Mouse (Mus musculus): ENCODE data around the gene Sdr9c7. TPM values are rescaled to one million over a fixed set of nuclear protein-coding genes. Genes with fewer than 3 reads are reported as not detected.

The Sdr9c7 gene
- total and polyA plus RNA-seq, 2 experiments from 2014 or later = 0.99 TPM; not detected in 1

DNA sequence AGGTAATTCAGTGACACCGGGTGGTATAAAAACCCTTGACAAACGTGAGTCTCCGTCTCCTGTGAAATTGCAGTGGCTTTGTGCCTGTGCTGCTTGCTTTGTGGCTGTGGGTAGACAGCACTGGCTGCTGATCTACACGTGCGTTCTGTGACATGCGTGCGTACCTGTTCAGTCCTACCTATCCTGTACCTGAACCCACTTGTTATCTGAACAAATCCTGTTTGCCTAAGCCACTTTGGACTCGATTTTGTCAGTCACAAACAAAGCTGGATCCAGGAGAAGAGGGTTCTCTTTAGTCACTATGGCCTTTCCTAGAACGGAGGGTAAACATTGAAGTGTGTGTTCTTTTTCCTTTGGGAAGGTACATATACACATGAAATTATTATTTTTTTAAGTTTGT, 53.1 kb downstream of the Sdr9c7 start:
- WGBS = 88% methylated on average over 9 of the region's 9 CpGs
- DNase-seq (ENCODE audit: low spot score) (no peak), ATAC-seq (ENCODE audit: low FRiP score) (no peak)
- Histone ChIP-seq H3K4me3 (ENCODE audit: low read depth, low read length) (no peak overlapping the region), H3K9me3 (ENCODE audit: low read length) (no peaks in the 10 kb centered on the region), H3K4me1 (ENCODE audit: insufficient read depth, low read length) (no peaks in the 10 kb centered on the region), H3K36me3 (ENCODE audit: insufficient read depth, low read length) (no peaks in the 10 kb centered on the region), H3K4me2 (ENCODE audit: low read depth, low read length, poor library complexity, severe bottlenecking) (no peak overlapping the region), H3K9ac (replicated peaks; ENCODE audit: low read length, poor library complexity, severe bottlenecking) (no peak overlapping the region), H3K27ac (ENCODE audit: low read depth, low read length) (no peak overlapping the region), H3K27me3 (ENCODE audit: insufficient read depth, low read length) (no peaks in the 10 kb centered on the region)
- TF ChIP-seq CTCF (IDR thresholded peaks at IDR 0.05) = no peak

DNA sequence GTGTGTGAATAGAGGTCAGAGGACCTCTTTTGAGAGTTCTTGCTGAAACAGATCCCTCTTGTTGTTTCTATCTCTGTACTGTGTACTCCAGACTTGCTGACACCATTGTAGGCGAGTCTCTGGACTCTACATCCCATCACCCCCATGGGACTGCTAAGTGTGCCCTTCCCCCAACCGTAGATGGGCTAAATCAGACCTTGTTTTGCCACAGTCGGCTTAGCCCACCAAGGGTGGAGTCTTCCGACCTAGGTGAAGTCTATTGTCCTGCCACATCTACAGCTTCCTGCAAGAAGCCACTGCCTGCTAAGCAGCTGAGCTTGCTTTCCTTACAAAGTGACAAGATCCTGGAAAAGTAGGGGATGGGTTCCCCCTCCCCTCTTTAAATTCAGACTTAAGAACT, 53.5 kb downstream of the Sdr9c7 start:
- Histone ChIP-seq H3K27ac (ENCODE audit: low read depth, low read length) (no peak overlapping the region), H3K36me3 (ENCODE audit: insufficient read depth, low read length) (no peaks in the 10 kb centered on the region), H3K9me3 (ENCODE audit: low read length) (no peaks in the 10 kb centered on the region), H3K27me3 (ENCODE audit: insufficient read depth, low read length) (no peaks in the 10 kb centered on the region), H3K4me2 (ENCODE audit: low read depth, low read length, poor library complexity, severe bottlenecking) (no peak overlapping the region), H3K4me3 (ENCODE audit: low read depth, low read length) (no peak overlapping the region), H3K4me1 (ENCODE audit: insufficient read depth, low read length) (no peaks in the 10 kb centered on the region), H3K9ac (replicated peaks; ENCODE audit: low read length, poor library complexity, severe bottlenecking) (no peak overlapping the region)
- 79% methylated on average over 4 of the region's 4 CpGs for WGBS
- ATAC-seq (ENCODE audit: low FRiP score) = no peak
- no peak for DNase-seq (ENCODE audit: low spot score)
- TF ChIP-seq CTCF (IDR thresholded peaks at IDR 0.05) = no peak

- ATAC-seq (ENCODE audit: low FRiP score) = no peak
- TF ChIP-seq CTCF (IDR thresholded peaks at IDR 0.05) = no peak
- Histone ChIP-seq H3K9me3 (ENCODE audit: low read length) (no peaks in the 10 kb centered on the region), H3K27me3 (ENCODE audit: insufficient read depth, low read length) (no peaks in the 10 kb centered on the region), H3K4me3 (ENCODE audit: low read depth, low read length) (no peak overlapping the region), H3K4me2 (ENCODE audit: low read depth, low read length, poor library complexity, severe bottlenecking) (no peak overlapping the region), H3K9ac (replicated peaks; ENCODE audit: low read length, poor library complexity, severe bottlenecking) (no peak overlapping the region), H3K36me3 (ENCODE audit: insufficient read depth, low read length) (no peaks in the 10 kb centered on the region), H3K4me1 (ENCODE audit: insufficient read depth, low read length) (no peaks in the 10 kb centered on the region), H3K27ac (ENCODE audit: low read depth, low read length) (no peak overlapping the region)
- 76% methylated on average over 4 of the region's 4 CpGs for WGBS
- DNase-seq (ENCODE audit: low spot score) = no peak
Observed at GRCm38 (mm10) chr10:127955034-127955433, 56.7 kb downstream of the Sdr9c7 start.

GRCm38 (mm10) chr10:127956168-127956816, 58.0 kb downstream of the Sdr9c7 start:
- Histone ChIP-seq H3K4me1 (ENCODE audit: insufficient read depth, low read length) (no peaks in the 10 kb centered on the region), H3K27ac (ENCODE audit: low read depth, low read length) (no peak overlapping the region), H3K36me3 (ENCODE audit: insufficient read depth, low read length) (no peaks in the 10 kb centered on the region), H3K27me3 (ENCODE audit: insufficient read depth, low read length) (no peaks in the 10 kb centered on the region), H3K4me3 (ENCODE audit: low read depth, low read length) (no peak overlapping the region), H3K9ac (replicated peaks; ENCODE audit: low read length, poor library complexity, severe bottlenecking) (no peak overlapping the region), H3K9me3 (ENCODE audit: low read length) (no peaks in the 10 kb centered on the region), H3K4me2 (ENCODE audit: low read depth, low read length, poor library complexity, severe bottlenecking) (no peak overlapping the region)
- ATAC-seq (ENCODE audit: low FRiP score) = no peak
- WGBS = 56% methylated on average over 16 of the region's 16 CpGs
- DNase-seq (ENCODE audit: low spot score) = peak; percentile 54
- TF ChIP-seq CTCF (IDR thresholded peaks at IDR 0.05) = peak; percentile 77

DNA sequence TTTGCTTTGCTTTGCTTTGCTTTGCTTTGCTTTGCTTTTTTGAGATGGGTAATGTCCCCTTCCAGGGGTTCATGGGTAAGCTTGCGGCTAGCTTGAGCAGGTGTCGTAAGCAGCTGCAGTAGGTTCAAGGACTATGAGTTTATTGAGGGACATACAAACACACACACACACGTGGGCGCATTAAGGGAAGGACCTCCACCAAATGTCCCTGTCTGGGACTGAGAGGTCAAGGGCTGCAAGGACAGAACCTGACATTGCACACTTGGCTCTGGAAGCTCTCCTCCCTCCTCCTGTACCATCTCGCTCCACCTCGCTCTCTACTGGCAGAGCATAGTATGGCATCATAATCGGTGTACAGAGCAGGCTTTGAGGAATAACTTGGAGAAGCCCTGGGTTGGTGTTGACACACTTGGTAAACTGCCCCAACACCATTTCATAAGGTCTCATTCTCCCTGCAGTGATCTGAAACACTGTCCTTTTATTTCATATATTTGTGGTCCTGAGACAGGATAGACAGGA, 60.9 kb downstream of the Sdr9c7 start:
- Histone ChIP-seq H3K9me3 (ENCODE audit: low read length) (no peaks in the 10 kb centered on the region), H3K9ac (replicated peaks; ENCODE audit: low read length, poor library complexity, severe bottlenecking) (no peak overlapping the region), H3K27ac (ENCODE audit: low read depth, low read length) (no peak overlapping the region), H3K4me3 (ENCODE audit: low read depth, low read length) (no peak overlapping the region), H3K4me1 (ENCODE audit: insufficient read depth, low read length) (no peaks in the 10 kb centered on the region), H3K27me3 (ENCODE audit: insufficient read depth, low read length) (no peaks in the 10 kb centered on the region), H3K36me3 (ENCODE audit: insufficient read depth, low read length) (no peaks in the 10 kb centered on the region), H3K4me2 (ENCODE audit: low read depth, low read length, poor library complexity, severe bottlenecking) (no peak overlapping the region)
- ATAC-seq (ENCODE audit: low FRiP score) = no peak
- no peak for TF ChIP-seq CTCF (IDR thresholded peaks at IDR 0.05)
- DNase-seq (ENCODE audit: low spot score) = no peak
- WGBS = 95% methylated on average over 7 of the region's 7 CpGs

Other genes with a start within 250 kb of the Sdr9c7 start
- gene Nemp1, start 231.6 kb upstream of the Sdr9c7 start, total RNA-seq (2014; rRNA removed) = 3.2 and 3.7 TPM in 2 replicates
- gene Nemp1, start 231.6 kb upstream of the Sdr9c7 start, polyA plus RNA-seq (2015; fragmentation: Nextera tagmentation; extraction: Ambion mirVana) = 1.4 and 1.7 TPM in 2 replicates
- gene Nab2, start 229.9 kb upstream of the Sdr9c7 start, total RNA-seq (2014; rRNA removed) = 4.8 and 5.6 TPM in 2 replicates
- 1.4 and 1.6 TPM in 2 replicates for gene Nab2, start 229.9 kb upstream of the Sdr9c7 start, polyA plus RNA-seq (2015; fragmentation: Nextera tagmentation; extraction: Ambion mirVana)
- gene Myo1a, start 193.3 kb upstream of the Sdr9c7 start, total RNA-seq (2014; rRNA removed) = 0.57 and 0.77 TPM in 2 replicates
- gene Myo1a, start 193.3 kb upstream of the Sdr9c7 start, polyA plus RNA-seq (2015; fragmentation: Nextera tagmentation; extraction: Ambion mirVana) = 0.13 and 0.15 TPM in 2 replicates
- 0.27 TPM in 1 of 2 replicates, not detected in the other for gene Tac2, start 174.0 kb upstream of the Sdr9c7 start, total RNA-seq (2014; rRNA removed)
- 2.0 and 4.5 TPM in 2 replicates for gene Tac2, start 174.0 kb upstream of the Sdr9c7 start, polyA plus RNA-seq (2015; fragmentation: Nextera tagmentation; extraction: Ambion mirVana)
- gene Zbtb39, start 159.0 kb upstream of the Sdr9c7 start, total RNA-seq (2014; rRNA removed) = 13.6 and 15.2 TPM in 2 replicates
- 3.0 and 3.1 TPM in 2 replicates for gene Zbtb39, start 159.0 kb upstream of the Sdr9c7 start, polyA plus RNA-seq (2015; fragmentation: Nextera tagmentation; extraction: Ambion mirVana)
- gene Gpr182, start 146.8 kb upstream of the Sdr9c7 start, total RNA-seq (2014; rRNA removed) = 1.6 and 3.2 TPM in 2 replicates
- gene Gpr182, start 146.8 kb upstream of the Sdr9c7 start, polyA plus RNA-seq (2015; fragmentation: Nextera tagmentation; extraction: Ambion mirVana) = 1.8 and 2.7 TPM in 2 replicates
- 0.11 TPM in 1 of 2 replicates, not detected in the other for gene Rdh1, start 138.8 kb upstream of the Sdr9c7 start, total RNA-seq (2014; rRNA removed)
- gene Rdh1, start 138.8 kb upstream of the Sdr9c7 start, polyA plus RNA-seq (2015; fragmentation: Nextera tagmentation; extraction: Ambion mirVana) = 0.05 TPM in 1 of 2 replicates, not detected in the other
- gene Rdh16f1, start 138.7 kb upstream of the Sdr9c7 start, total RNA-seq (2014; rRNA removed) = 0.27 TPM in 1 of 2 replicates, not detected in the other
- not detected in 2 replicates for gene Rdh16f1, start 138.7 kb upstream of the Sdr9c7 start, polyA plus RNA-seq (2015; fragmentation: Nextera tagmentation; extraction: Ambion mirVana)
- 0.66 TPM in 1 of 2 replicates, not detected in the other for gene Rdh9, start 122.1 kb upstream of the Sdr9c7 start, total RNA-seq (2014; rRNA removed)
- 0.60 and 0.63 TPM in 2 replicates for gene Rdh9, start 122.1 kb upstream of the Sdr9c7 start, polyA plus RNA-seq (2015; fragmentation: Nextera tagmentation; extraction: Ambion mirVana)
- gene Rdh16, start 97.4 kb upstream of the Sdr9c7 start, total RNA-seq (2014; rRNA removed) = not detected in 2 replicates
- not detected in 2 replicates for gene Rdh16, start 97.4 kb upstream of the Sdr9c7 start, polyA plus RNA-seq (2015; fragmentation: Nextera tagmentation; extraction: Ambion mirVana)
- not detected in 2 replicates for gene Rdh19, start 48.6 kb upstream of the Sdr9c7 start, total RNA-seq (2014; rRNA removed)
- gene Rdh19, start 48.6 kb upstream of the Sdr9c7 start, polyA plus RNA-seq (2015; fragmentation: Nextera tagmentation; extraction: Ambion mirVana) = not detected in 2 replicates
- gene Rdh16f2, start 32.0 kb upstream of the Sdr9c7 start, total RNA-seq (2014; rRNA removed) = not detected in 2 replicates
- not detected in 2 replicates for gene Rdh16f2, start 32.0 kb upstream of the Sdr9c7 start, polyA plus RNA-seq (2015; fragmentation: Nextera tagmentation; extraction: Ambion mirVana)
- gene Rdh7, start 9.7 kb upstream of the Sdr9c7 start, total RNA-seq (2014; rRNA removed) = not detected in 2 replicates
- gene Rdh7, start 9.7 kb upstream of the Sdr9c7 start, polyA plus RNA-seq (2015; fragmentation: Nextera tagmentation; extraction: Ambion mirVana) = not detected in 2 replicates
- gene Hsd17b6, start 109.1 kb downstream of the Sdr9c7 start, total RNA-seq (2014; rRNA removed) = not detected in 2 replicates
- not detected in 2 replicates for gene Hsd17b6, start 109.1 kb downstream of the Sdr9c7 start, polyA plus RNA-seq (2015; fragmentation: Nextera tagmentation; extraction: Ambion mirVana)
- 19.8 and 30.1 TPM in 2 replicates for gene Prim1, start 116.7 kb downstream of the Sdr9c7 start, total RNA-seq (2014; rRNA removed)
- 33.5 and 33.6 TPM in 2 replicates for gene Prim1, start 116.7 kb downstream of the Sdr9c7 start, polyA plus RNA-seq (2015; fragmentation: Nextera tagmentation; extraction: Ambion mirVana)
- gene Naca, start 137.1 kb downstream of the Sdr9c7 start, total RNA-seq (2014; rRNA removed) = 415 and 452 TPM in 2 replicates
- gene Naca, start 137.1 kb downstream of the Sdr9c7 start, polyA plus RNA-seq (2015; fragmentation: Nextera tagmentation; extraction: Ambion mirVana) = 443 and 454 TPM in 2 replicates
- 109 and 117 TPM in 2 replicates for gene Ptges3, start 160.4 kb downstream of the Sdr9c7 start, total RNA-seq (2014; rRNA removed)
- gene Ptges3, start 160.4 kb downstream of the Sdr9c7 start, polyA plus RNA-seq (2015; fragmentation: Nextera tagmentation; extraction: Ambion mirVana) = 390 and 433 TPM in 2 replicates
- gene Atp5b, start 184.8 kb downstream of the Sdr9c7 start, total RNA-seq (2014; rRNA removed) = 4,011 and 6,126 TPM in 2 replicates
- 2,103 and 2,155 TPM in 2 replicates for gene Atp5b, start 184.8 kb downstream of the Sdr9c7 start, polyA plus RNA-seq (2015; fragmentation: Nextera tagmentation; extraction: Ambion mirVana)
- gene Baz2a, start 193.1 kb downstream of the Sdr9c7 start, total RNA-seq (2014; rRNA removed) = 14.0 and 17.3 TPM in 2 replicates
- gene Baz2a, start 193.1 kb downstream of the Sdr9c7 start, polyA plus RNA-seq (2015; fragmentation: Nextera tagmentation; extraction: Ambion mirVana) = 8.0 and 9.3 TPM in 2 replicates

All from midbrain, postnatal 0 days (tissue).